Mouse (Mus musculus) G1E (cell line): Measurements from ENCODE around the gene Agk.

ENCODE experiments used
- CTCF ChIP-seq: IDR thresholded peaks from 2 replicates; pipeline ENCODE4 v1.5.1; 2012; ENCODE audit warnings: low read depth, low read length, inconsistent platforms, mixed read lengths
- POLR2AphosphoS5 ChIP-seq: IDR thresholded peaks from 2 replicates; pipeline ENCODE4 v1.6.1; 2012; ENCODE audit warnings: low read depth, low read length, inconsistent platforms; ENCODE audit not compliant: insufficient replicate concordance

DNA sequence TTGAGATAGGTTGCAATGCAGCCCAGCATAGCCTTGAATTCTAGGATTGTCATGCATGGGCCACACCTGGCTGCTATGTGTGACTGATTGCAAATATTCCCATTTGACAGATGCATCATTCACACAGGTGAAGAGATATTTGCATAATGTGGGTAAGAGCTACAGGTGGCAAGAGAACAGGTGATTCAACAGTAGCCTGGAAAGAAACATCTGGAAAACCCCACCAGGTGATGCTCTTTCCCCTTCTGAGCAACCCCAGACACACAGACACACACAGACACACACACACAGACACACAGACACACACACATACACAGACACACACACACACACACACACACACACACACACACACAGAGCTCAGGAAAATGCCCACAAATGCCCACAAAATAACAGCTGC lies 106.8 kb downstream of the Agk start:
- no peak for TF ChIP-seq CTCF
- no peak for TF ChIP-seq POLR2AphosphoS5
